ENCODE assay signal across 17 mouse cellular contexts in the genomic region with DNA sequence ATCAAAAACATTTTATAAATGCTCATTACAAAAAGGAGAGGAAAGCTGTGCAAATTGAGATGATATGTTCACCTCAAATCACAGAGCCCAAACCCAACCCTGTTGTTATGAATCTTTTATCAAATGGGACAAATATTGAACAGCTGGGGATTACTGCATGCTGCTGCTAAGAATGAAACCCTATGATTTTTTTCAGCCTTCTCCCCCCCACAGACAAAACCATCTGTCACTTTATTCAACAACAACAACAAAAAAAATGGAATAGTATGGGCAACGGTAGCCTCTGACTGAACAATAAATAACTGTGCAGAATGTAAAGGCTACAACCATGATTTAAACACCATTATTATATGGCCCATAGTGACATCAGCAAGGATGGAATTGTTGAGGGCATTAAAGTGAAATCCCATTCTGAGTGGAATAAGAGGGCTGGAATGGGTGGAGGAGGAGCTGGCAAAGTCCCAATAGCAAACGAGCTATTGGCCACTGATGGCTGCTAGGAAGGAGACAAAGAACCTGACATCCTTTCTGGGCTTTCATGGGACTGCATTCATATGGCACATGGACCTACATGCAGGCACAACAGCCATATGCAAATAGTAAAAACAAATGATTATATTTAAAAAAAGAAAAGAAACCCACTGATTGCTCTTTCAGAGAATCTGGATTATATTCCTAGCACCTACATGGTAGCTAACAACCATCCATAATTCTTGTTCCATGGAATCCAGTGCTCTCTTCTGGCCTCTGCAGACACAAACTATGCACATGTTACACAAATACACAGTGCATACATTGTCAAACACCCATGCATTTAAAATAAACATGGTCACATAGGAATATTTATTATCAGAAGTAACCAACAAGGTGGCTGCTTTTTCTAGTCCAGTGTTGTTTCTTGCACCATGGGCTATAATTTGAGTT.
A peak's percentile ranks its signal among the peaks of the same experiment; 100 is the strongest.
DNase-seq lines count a peak whose midpoint lies in the region; ATAC-seq and TF ChIP-seq lines count a peak whose summit lies in the region.
"Had no signal": no experiment of that assay in that cellular context is flagged by ENCODE, and none has a peak within 500 bp of the region (broad histone marks: within the 10 kb centered on the region; RNA-seq: fewer than 3 reads in every experiment).

No protein-coding gene starts in this region.

- H3K27ac ChIP-seq in hindbrain, postnatal 0 days: 0 out of 2 replicates have a peak overlapping the region, but pooled peaks have one; percentile 32
- no peak overlapping the region for H3K27ac ChIP-seq in hindbrain, embryonic 12.5 days
- H3K27ac ChIP-seq in forebrain, embryonic 14.5 days (ENCODE audit: low read depth, low read length): peak overlapping the region; percentile 61
- H3K27ac ChIP-seq in intestine, embryonic 16.5 days (ENCODE audit: low read length): no peak overlapping the region
- H3K27ac ChIP-seq: heart, embryonic 10.5 days; midbrain, embryonic 12.5 days had no signal

- peak; percentile 64 for DNase-seq in hindbrain, postnatal 0 days (ENCODE audit: low spot score)
- DNase-seq in brain, embryonic 14.5 days (ENCODE audit: low read depth): peak; percentile 92
- peak; percentile 62 for DNase-seq in cerebellum, adult 9-10 months
- DNase-seq in forebrain, embryonic 14.5 days (ENCODE audit: low spot score): peak; percentile 85
- no peak for DNase-seq in urinary bladder, postnatal 10 days (ENCODE audit: low spot score)
- DNase-seq: gastrocnemius, postnatal 36 days; heart, postnatal 10 days; layer of hippocampus, postnatal 36 days; lung, adult 18-20 months; lung, postnatal 36 days; spleen, adult 18-20 months had no signal

- TF ChIP-seq CTCF in hindbrain, postnatal 0 days (IDR thresholded peaks at IDR 0.05; ENCODE audit: low read depth): no peak
- TF ChIP-seq CTCF in brain, embryonic 14.5 days (IDR thresholded peaks at IDR 0.05; ENCODE audit: borderline replicate concordance, extremely low read depth, insufficient read depth, insufficient read length): no peak

- H3K4me2 ChIP-seq in hindbrain, postnatal 0 days (ENCODE audit: low read depth, low read length): no peak overlapping the region
- no peak overlapping the region for H3K4me2 ChIP-seq in hindbrain, embryonic 12.5 days (replicated peaks)
- no peak overlapping the region for H3K4me2 ChIP-seq in forebrain, embryonic 14.5 days (ENCODE audit: low read length)
- H3K4me2 ChIP-seq in intestine, embryonic 16.5 days (ENCODE audit: low read depth, low read length): no peak overlapping the region
- H3K4me2 ChIP-seq: midbrain, embryonic 12.5 days had no signal

- H3K4me1 ChIP-seq in hindbrain, postnatal 0 days (ENCODE audit: insufficient read depth, low read length): peaks cover 7% of the 10 kb centered on the region; the same call in 1 of the 2 replicates
- no peaks in the 10 kb centered on the region for H3K4me1 ChIP-seq in hindbrain, embryonic 12.5 days
- H3K4me1 ChIP-seq in forebrain, embryonic 14.5 days (ENCODE audit: control insufficient read depth, insufficient read depth, low read length): no peaks in the 10 kb centered on the region
- H3K4me1 ChIP-seq in intestine, embryonic 16.5 days (ENCODE audit: control insufficient read depth, insufficient read depth, low read length): no peaks in the 10 kb centered on the region
- H3K4me1 ChIP-seq: heart, embryonic 10.5 days had no signal

- no peak for TF ChIP-seq POLR2A in brain, embryonic 14.5 days (IDR thresholded peaks at IDR 0.05; ENCODE audit: borderline replicate concordance, extremely low read depth, insufficient read depth, insufficient read length, poor library complexity, severe bottlenecking)

- 24% methylated on average over 2 of the region's 2 CpGs for WGBS in hindbrain, postnatal 0 days
- WGBS in hindbrain, embryonic 12.5 days: 68% methylated on average over 2 of the region's 2 CpGs
- WGBS in forebrain, embryonic 14.5 days: 9% methylated on average over 2 of the region's 2 CpGs
- 61% methylated on average over 2 of the region's 2 CpGs for WGBS in intestine, embryonic 16.5 days

- H3K4me3 ChIP-seq in hindbrain, postnatal 0 days (ENCODE audit: low read length): no peak overlapping the region
- H3K4me3 ChIP-seq in hindbrain, embryonic 12.5 days: no peak overlapping the region
- no peak overlapping the region for H3K4me3 ChIP-seq in forebrain, embryonic 14.5 days (ENCODE audit: low read depth, low read length)
- H3K4me3 ChIP-seq in intestine, embryonic 16.5 days (ENCODE audit: low read length): no peak overlapping the region
- H3K4me3 ChIP-seq: erythroblast, embryonic 14.5 days; heart, embryonic 10.5 days; midbrain, embryonic 12.5 days had no signal

- H3K27me3 ChIP-seq in hindbrain, postnatal 0 days (ENCODE audit: insufficient read depth, low read length): no peaks in the 10 kb centered on the region
- H3K27me3 ChIP-seq in hindbrain, embryonic 12.5 days: no peaks in the 10 kb centered on the region
- H3K27me3 ChIP-seq in forebrain, embryonic 14.5 days (replicated peaks; ENCODE audit: control insufficient read depth, insufficient read depth, low read length): no peaks in the 10 kb centered on the region
- H3K27me3 ChIP-seq in intestine, embryonic 16.5 days (replicated peaks; ENCODE audit: control insufficient read depth, insufficient read depth, low read length): no peaks in the 10 kb centered on the region
- H3K27me3 ChIP-seq: CH12.LX; midbrain, embryonic 12.5 days had no signal

- no peaks in the 10 kb centered on the region for H3K36me3 ChIP-seq in hindbrain, postnatal 0 days (ENCODE audit: insufficient read depth, low read length)
- no peaks in the 10 kb centered on the region for H3K36me3 ChIP-seq in hindbrain, embryonic 12.5 days
- no peaks in the 10 kb centered on the region for H3K36me3 ChIP-seq in forebrain, embryonic 14.5 days (ENCODE audit: control insufficient read depth, insufficient read depth, low read length)
- no peaks in the 10 kb centered on the region for H3K36me3 ChIP-seq in intestine, embryonic 16.5 days (ENCODE audit: control insufficient read depth, insufficient read depth, low read length)
- H3K36me3 ChIP-seq: heart, embryonic 10.5 days; midbrain, embryonic 12.5 days had no signal

- ATAC-seq in hindbrain, postnatal 0 days: no peak
- no peak for ATAC-seq in hindbrain, embryonic 12.5 days (ENCODE audit: low FRiP score)
- peak; percentile 91 for ATAC-seq in forebrain, embryonic 14.5 days
- ATAC-seq in intestine, embryonic 16.5 days: no peak

- no peak overlapping the region for H3K9ac ChIP-seq in hindbrain, postnatal 0 days (replicated peaks; ENCODE audit: low read length)
- no peak overlapping the region for H3K9ac ChIP-seq in hindbrain, embryonic 12.5 days
- no peak overlapping the region for H3K9ac ChIP-seq in forebrain, embryonic 14.5 days (ENCODE audit: low read length)
- H3K9ac ChIP-seq in intestine, embryonic 16.5 days (ENCODE audit: low read depth, low read length): no peak overlapping the region
- H3K9ac ChIP-seq: midbrain, embryonic 12.5 days had no signal

- H3K9me3 ChIP-seq in hindbrain, postnatal 0 days (ENCODE audit: low read length): no peaks in the 10 kb centered on the region
- no peaks in the 10 kb centered on the region for H3K9me3 ChIP-seq in hindbrain, embryonic 12.5 days (replicated peaks)
- no peaks in the 10 kb centered on the region for H3K9me3 ChIP-seq in forebrain, embryonic 14.5 days (replicated peaks; ENCODE audit: control insufficient read depth, low read length)
- no peaks in the 10 kb centered on the region for H3K9me3 ChIP-seq in intestine, embryonic 16.5 days (ENCODE audit: control insufficient read depth, low read length)
- H3K9me3 ChIP-seq: heart, embryonic 10.5 days; midbrain, embryonic 12.5 days had no signal

Comparison
In these comparisons a context has a peak if more than half of its experiments do, and no peak if none do; other contexts are left out.
1. H3K27ac ChIP-seq: peak in hindbrain, postnatal 0 days (single experiment) and forebrain, embryonic 14.5 days (single experiment); none in hindbrain, embryonic 12.5 days (single experiment) and intestine, embryonic 16.5 days (single experiment).